Mouse (Mus musculus): ENCODE measurements around the gene Nup107. TPM values are rescaled to one million over a fixed set of nuclear protein-coding genes. Genes with fewer than 3 reads are reported as not detected.
"Not testable (repeated sequence)": the region's sequence is repeated elsewhere in the genome, so short reads cannot be mapped to it uniquely, and the experiment has no call there.

Gene Nup107
- total RNA-seq, 2 experiments from 2014 or later: 5.5 to 5.6 TPM

DNA sequence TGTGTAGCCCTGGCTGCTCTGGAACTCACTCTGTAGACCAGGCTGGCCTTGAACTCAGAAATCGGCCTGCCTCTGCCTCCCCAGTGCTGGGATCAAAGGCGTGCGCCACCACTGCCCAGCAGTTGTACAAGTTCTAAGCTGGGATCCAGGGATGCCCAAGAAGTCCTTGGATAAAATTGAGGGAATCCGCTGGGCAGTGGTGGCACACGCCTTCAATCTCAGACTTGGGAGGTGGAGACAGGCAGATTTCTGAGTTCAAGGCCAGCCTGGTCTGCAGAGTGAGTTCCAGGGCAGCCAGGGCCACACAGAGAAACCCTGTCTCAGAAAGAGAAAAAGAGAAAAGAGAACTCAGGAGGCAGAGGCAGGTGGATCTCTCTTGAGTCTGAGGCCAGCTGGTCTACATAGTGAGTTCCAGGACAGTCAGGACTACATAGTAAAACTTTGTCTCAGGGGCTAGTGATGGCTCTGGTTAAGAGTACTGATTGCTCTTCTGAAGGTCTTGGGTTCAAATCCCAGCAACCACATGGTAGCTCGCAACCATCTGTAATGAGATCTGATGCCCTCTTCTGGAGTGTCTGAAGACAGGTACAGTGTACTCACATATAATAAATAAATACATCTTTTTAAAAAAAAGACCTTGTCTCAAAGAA, 88.1 kb downstream of the Nup107 start:
- DNase-seq (ENCODE audit: low spot score): not testable (repeated sequence)

DNA sequence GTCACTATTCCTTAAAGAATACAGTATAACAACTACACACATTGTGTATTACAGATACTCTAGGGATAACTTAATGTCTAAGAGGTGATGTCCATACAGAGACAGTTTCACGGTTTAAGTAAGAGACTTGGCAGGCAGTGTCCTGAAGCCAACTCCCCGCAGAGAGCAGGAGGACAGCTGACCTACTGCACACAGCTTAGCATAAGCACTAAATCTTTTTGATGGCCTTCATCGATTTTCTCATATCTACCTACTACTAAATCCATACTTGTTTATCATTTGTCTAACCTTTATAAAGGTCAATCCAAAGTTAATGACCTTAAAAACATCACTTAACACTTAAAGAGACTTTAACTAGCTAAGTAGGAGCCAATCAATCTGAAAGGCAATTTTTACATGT, 89.0 kb downstream of the Nup107 start:
- DNase-seq (ENCODE audit: low spot score): no peak

DNA sequence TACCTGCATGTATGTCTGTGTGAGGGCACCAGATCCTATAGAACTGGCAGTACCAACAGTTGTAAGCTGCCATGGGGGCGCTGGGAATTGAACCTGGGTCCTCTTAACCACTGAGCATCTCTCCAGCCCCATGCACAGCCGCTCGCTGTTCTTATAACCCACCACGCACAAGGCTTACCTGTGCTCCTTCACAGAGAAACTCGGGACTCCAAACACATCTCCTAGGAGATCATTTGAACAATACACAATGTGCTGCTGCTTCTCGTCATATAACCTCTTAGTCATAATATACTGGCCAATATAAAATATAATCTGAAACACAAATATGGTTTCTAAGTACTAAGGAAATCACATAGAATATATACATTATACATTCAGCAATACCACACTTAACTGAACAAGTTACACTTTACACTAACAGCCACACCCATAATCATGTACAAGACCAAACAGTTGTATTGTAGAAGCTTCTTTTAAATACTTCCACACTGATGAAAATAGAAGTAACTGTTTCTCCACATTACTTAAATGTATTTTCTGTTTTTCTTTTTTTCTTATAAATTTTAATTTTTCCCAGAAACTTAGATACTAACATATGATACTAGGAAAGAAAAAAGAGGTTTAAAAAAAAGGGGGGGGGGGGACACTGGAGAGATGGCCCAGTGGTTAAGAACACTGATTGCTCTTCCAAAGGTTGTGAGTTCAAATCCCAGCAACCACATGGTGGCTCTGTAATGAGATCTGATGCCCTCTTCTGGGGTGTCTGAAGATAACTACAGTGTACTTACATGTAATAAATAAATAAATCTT, 90.3 kb downstream of the Nup107 start:
- DNase-seq (ENCODE audit: low spot score): no peak

DNA sequence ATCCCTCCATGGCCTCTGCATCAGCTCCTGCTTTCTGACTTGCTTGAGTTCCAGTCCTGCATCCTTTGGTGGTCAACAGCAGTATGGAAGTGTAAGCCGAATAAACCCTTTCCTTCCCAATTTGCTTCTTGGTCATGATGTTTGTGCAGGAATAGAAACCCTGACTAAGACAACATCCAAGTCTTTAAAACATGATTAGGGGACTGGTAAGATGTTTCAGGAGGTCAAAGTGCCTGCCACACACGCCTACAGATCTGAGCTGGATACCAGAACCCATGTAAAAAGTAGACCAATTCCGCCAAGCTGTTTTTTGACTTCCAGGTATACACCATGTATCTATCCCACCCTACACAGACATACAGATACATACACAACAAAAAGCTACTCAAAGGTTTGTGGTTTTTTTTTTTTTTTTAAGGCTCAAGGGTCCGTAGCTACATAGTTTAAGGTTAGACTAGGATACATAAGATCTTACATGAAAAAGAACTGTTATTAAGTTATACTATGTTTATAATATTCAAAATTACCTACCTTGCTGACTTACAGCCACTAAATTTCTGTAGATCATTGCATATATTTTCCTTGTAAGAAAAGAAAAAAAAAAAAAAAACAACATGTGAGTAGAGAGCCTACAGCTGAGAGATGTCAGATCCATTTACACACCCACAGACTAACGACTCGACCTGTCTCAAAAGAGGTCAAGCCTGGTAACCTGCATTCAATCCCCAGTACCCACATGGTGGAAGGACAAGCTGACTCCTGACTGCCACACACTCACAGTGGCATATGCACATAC, 91.3 kb downstream of the Nup107 start:
- DNase-seq (ENCODE audit: low spot score): no peak

Other genes starting within 250 kb of the Nup107 start
- 1 to 10 TPM; 2.5 to 2.9 TPM for gene Cpm, start 163.2 kb downstream of the Nup107 start, total RNA-seq (2021)
- gene Mdm2, start 81.9 kb downstream of the Nup107 start, total RNA-seq (2021): 10 to 100 TPM; 45.7 to 50.2 TPM
- gene Slc35e3, start 46.3 kb downstream of the Nup107 start, total RNA-seq (2021): 1 to 10 TPM; 3.7 to 5.0 TPM
- 10 to 100 TPM; 18.7 to 24.9 TPM for gene Rap1b, start 53.3 kb upstream of the Nup107 start, total RNA-seq (2021)